Mouse (Mus musculus): ENCODE measurements around the gene Trib3.
A peak's percentile ranks its signal among the peaks of the same experiment; 100 is the strongest.
"Not testable (repeated sequence)": the region's sequence is repeated elsewhere in the genome, so short reads cannot be mapped to it uniquely, and the experiment has no call there.

Trib3 gene

DNA sequence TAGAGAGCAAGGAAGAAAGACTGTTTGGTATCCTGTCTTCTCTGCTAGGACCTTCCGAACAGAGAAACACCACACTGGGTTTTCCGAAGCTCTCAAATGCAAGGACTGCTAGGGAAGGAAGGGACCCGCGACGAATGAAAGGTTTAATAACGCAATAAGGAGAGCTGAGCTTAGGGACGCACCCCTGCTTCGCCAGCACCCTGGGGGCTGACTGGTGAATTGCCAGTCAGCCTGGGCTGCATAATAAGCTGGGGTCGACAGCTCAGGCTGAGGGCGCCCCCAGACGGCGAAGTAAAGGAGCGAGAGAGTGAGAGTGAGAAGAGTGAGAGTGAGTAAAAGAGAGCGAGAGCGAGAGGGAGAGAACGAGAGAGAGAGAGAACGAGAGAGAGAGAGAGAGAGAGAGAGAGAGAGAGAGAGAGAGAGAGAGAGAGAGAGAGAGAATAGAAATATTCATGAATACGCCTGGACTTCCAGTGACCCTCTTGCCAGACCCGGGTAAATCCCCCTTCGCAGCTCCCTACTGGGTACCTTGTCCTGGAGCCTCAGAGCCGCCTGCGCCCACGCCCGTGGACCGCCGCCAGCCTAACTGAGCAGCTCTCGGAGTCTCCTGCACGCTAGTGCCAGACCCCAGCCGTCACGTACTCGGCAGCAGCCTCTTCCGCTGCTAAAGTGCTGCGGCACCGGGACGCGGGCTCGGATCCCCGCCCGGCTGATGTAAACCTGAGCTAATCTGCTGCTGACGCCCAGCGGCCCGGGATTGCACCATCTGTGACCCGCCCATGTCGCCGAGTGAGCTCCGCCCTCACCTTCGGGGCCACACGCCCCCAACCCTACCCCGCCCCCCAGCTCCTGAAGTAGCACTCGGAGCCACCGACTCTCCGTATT is at the start of gene Trib3:
TSS of gene Trib3 (minus strand) at position 704 of the 885 bp plus-strand sequence.
- DNase-seq (ENCODE audit: inconsistent ontology term) = peak; percentile 80

DNA sequence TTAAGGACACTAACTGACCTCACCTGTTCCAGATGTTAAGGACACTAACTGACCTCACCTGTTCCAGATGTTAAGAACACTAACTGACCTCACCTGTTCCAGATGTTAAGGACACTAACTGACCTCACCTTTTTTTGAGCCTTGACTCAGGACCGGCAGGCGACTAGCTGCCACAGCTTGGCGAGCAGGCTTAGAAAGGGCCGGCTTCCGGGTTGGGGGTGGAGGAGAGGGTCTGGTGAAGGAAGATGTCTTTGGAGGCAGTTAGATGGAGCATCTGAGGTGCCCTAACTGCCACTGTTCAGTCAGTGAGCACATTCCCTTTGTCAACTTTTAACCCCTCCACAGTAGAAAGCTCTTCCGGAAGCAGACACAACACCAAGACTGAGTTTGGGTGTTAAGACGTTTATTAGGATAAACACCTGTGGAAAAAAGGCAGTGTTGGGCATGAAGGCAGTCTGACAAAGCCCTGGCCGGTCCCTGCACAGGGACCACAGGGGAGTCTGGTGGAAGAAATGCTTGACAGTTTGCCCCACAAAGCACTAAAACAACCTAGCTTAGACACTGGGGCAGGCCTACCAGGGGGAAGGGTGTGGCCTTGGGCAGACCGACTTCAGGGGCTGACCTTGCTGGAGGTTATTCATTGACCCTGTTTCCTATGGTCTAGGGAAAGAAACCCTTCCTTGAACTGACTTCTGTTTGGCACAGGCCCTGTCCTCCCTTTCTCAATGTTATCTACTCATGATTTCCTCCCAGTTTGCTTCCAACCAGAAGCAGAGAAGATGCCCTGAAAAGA is 49.6 kb upstream of the Trib3 start:
- DNase-seq (ENCODE audit: inconsistent ontology term) = no peak

DNA sequence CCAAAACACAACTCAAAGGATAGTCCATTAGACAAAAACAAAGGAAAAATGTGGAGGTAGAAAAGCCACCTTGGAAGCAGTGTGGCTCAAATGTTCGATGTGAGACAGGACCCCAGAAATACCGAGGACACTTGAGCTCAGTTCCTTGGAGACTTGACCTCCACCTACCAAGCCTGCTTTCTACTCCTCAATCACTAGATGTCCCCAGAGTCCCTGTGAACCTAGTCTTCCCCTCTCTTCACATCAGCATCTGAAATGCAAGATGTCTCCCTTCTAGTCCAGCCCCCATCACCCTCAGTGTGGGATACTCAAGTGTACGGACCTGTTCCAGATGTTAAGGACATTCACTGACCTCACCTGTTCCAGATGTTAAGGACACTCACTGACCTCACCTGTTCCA is 49.0 kb upstream of the Trib3 start:
- DNase-seq (ENCODE audit: inconsistent ontology term) = peak; percentile 53

DNA sequence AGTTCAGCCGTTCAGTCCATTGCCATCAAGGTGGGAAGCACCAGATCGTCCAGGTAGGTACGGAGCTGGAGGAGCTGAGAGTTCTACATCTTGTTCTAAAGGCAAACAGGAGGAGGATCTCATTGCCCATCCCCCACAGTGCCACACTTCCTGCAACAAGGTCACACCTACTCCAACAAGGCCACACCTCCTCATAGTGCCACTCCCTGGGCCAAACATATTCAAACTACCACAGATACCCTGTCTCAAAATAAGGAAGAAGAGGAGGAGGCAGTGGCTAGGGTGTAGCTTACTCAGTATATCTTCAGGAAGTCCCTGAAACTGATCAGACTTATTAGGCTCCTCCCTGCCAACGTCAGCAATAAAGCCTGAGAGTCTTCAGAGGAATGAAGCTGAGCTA is 40.4 kb upstream of the Trib3 start:
- DNase-seq (ENCODE audit: inconsistent ontology term) = no peak

DNA sequence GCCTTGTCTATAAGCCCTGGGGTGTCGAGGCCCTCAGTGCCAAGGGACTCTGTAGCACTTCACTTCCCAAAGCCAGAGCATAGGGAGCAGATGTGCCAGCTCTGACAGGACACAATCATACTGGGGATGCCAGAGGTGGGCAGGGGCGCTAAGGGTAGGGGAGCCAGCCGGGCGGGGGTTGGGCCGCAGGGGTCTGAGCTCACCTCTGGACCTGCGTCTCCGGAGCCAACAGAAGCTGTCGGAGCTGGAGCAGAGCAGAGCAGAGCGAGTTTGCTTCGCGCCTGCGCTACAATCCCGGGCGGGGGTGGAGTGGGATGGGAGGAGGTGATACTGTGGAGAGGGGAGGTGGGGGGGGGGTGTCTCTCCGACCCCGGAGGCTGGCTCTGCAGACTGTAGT is 32.5 kb upstream of the Trib3 start, which contains the start of gene Nrsn2:
TSS of gene Nrsn2 (minus strand) at position 294 of the 397 bp plus-strand sequence.
- DNase-seq (ENCODE audit: inconsistent ontology term) = no peak

DNA sequence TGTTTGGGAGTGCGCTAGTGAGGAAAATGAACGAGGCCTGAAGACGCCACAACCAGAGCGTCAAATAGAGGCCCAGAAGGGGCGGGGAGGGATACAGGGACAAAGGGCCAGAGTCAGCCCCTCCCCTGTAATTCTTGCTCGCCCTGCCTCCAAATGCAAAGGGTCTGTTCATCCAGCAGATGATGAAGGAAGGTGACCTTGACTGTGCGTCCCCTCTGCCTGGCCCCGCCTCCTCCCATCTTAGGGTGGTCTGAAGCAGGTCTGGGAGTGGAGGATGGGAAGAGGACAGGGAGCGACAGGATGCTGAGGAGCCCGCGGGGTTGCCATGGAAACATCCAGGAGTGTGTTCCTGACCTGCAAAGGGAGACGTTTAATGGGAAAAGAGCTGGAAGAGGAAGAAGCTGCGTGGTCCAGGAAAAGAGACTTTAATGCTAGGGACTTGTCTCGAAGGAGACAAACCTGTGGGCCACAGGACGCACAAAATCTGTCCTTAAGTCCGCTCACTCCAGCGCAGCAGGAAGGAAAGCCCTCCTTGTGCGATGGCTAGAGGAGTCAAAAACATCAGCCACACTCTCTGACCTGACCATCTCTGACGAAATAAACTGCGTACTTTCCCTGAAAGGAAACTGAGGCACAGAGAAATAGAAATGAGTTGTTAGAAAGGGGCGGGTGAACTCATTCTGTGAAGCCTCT is 32.0 kb upstream of the Trib3 start:
- DNase-seq (ENCODE audit: inconsistent ontology term) = no peak

DNA sequence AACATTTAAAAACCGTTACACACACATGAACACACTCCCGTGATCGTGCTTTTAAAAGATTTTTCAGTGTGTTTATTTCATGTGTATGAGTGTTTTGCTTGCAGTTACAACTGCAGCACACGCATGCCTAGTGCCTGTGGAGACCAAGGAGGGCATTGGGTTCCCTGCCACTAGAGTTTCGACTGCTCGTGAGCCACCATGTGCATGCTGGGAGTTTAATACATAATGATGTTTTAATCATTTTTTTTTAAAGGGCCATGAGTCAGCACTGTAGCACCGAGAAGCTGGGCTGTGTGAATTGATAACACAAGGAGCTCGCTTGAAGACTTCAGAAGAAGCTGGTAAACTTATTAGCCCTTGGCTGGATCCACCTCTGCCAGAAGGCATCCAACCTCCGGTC is 29.7 kb upstream of the Trib3 start:
- DNase-seq (ENCODE audit: inconsistent ontology term) = no peak

DNA sequence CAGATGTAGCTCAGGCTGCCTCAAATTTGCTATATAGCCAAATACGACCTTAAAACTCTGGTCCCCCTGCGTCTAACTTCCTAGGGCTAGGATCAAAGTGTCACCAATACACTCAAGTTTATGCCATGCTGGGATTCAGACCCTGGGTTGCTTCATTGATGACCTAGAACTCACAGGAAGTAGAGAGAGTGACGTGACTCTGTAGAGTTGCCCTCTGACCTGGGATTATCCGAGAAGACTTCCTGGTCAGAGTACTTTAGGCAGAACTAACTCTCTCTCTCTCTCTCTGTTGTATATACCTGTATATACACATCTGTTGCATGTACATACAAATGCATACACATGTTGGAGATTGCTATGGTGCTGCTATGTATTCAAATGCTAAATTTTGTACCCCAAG is 28.8 kb upstream of the Trib3 start:
- DNase-seq (ENCODE audit: inconsistent ontology term) = no peak

DNA sequence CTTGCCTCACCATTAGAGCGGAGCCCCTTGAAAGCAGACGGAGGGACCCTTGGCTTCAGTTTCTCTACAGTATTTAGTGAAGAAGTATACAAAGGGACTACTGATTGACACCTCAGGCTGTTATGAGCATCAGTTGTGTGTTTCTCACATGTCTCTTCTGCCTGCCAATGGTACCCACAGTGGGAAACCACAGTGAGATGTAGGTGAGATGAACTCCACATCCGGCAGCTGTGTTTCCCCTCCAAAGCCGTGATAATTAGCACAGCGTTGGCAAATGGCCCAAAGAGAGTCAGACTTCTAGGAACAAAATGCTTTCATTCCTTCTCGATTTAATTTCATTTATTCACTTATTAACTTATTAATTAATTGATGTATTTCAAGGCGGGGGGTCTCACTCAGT is 28.3 kb upstream of the Trib3 start:
- DNase-seq (ENCODE audit: inconsistent ontology term) = no peak

DNA sequence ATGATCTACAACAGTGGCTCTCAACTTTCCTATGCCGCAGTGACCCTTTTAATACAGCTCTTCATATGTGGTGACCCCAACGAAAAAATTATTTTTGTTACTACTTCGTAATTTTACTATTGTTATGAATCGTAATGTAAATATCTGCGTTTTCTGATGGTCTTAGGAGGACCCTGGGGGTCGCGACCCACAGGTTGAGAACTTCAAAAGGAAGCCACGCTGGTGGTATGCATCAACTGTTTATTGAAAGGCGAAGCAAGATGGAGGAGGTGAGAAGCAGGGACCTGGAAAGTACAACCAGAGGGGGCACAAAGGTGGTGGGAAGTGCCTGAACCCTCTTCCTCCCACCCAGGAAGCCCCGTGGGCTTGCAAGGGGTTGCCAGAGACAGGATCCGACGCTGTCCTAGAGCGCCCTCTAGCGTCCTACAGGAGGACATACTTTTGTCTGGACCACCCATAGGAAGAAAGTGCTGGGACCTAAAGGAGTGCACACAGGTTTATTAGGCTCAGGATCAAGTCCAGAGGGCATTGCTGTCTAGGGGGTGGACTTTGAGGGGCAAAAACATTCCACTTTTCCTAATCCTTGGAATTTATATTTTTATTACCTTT is 24.8 kb upstream of the Trib3 start:
- peak; percentile 58 for DNase-seq (ENCODE audit: inconsistent ontology term)

DNA sequence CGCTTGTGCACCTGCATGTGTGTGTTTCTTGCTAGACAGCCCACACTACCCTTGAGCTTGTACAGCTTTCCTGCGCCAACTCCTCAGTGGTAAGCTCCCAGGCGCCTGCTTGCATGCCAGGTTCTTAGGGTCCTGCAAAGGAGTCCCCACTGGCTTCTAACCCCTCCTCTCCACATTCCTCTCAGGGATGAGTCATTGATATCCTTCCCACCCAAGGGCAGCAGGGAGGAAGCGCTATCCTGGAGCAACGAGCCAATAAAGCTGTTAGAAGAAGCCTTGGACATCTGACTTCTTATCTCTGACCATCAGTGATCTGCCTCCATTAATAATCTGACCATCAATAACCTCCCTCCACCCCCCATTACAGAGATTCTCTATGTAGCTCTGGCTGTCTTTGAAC is 24.1 kb upstream of the Trib3 start:
- DNase-seq (ENCODE audit: inconsistent ontology term) = no peak

DNA sequence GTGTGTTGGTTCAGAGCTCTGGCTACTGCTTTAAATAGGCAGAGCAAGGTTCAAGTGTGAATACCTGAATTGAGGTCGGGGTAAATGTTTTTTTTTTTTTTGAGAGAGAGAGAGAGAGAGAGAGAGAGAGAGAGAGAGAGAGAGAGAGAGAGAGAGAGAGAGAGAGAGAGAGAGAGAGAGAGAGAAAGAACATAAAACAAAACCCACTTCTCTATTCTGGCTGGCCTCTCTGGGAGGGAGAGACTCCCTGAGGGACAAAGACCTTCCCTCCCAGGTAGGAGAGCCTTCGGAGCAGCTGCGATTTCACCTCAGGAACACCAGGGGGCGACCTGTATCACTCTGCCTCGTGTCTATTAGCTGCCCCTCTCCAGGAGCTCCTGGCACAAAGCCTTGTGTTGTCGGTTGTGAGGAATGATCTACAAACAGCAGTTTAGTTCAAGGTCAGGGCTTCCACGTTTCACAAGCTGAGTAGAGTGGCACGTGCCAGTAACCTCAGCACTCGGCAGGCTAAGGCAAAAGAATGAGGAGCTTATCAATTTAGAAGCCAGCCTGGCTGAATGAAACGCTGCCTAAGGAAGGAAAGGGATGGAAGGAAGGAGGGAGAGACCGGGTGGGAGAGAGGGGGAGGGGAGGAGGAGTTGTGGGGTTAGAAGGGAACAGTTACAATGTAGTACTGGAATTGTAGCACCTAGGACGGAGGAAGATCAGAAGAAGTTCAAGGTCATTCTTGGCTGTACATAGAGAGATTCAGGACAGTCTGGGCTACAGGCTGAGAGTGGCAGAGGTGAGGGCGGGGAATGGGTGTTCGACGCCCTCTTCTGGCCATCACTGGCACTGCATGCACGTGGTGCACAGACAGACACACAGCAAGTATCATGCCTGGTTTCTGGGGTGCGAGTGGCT is 19.7 kb upstream of the Trib3 start:
- peak; percentile 84 for DNase-seq (ENCODE audit: inconsistent ontology term)

DNA sequence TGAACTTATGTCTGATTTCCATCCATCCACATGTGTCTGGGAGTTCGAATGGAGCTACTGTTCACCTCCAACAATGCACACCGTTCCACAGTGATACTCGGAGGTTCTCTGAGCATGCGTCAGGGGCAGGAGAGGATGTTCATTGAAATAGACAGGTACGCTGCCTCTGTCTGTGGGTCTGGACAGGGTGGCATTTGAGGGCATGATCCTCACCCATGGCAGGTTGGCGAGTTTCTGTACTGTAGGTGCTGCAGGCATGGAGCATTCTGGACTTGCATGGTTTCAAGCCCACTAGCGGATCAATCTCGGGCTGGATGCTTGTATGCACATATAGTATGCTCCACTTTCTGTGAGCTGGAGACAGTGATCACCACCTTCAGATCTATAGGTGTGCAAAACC is 17.4 kb upstream of the Trib3 start:
- DNase-seq (ENCODE audit: inconsistent ontology term) = no peak

DNA sequence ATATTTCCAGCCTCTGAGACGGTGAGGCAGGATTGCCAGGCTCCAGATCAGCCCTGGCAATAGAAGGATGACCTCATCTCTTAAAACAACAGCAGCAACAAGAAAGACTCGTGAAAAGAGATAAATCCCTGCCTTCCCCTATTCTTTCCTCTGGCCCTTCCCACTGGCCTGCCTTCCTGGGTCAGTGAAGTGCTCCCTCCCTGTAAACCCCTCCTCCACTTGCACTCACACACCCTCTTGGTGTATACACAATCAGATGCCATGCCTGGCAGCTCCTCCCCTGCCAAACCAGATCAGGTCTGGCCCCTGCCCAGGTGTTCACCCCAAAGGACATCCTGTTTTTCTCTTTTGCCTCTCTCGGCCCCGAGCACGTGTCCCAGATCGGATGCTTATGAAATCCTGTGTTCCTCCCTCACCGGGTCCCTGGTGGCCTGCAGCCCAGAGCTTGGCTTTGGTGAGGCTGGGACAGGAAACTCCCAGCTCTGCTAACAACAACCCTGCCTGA is 16.5 kb upstream of the Trib3 start:
- no peak for DNase-seq (ENCODE audit: inconsistent ontology term)

DNA sequence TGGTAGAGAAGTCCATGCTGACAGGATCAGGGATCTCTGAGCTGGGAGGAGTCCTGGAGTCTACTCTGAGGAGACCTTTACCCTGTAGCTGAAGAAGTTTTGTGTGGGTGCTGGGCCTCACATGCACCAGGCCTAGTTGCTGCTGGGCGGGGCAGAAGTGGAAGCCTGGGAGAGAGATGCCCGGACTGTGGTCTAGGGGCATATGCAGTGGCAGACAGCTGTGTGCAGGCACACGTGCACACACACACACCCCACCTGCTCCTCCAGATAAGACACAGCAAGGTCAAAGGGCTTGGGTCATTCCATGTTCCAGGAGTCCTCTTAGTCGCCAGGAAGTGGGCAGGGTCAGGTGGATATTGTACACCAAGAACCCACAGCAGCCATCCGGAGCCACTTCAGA is 15.8 kb upstream of the Trib3 start:
- no peak for DNase-seq (ENCODE audit: inconsistent ontology term)

DNA sequence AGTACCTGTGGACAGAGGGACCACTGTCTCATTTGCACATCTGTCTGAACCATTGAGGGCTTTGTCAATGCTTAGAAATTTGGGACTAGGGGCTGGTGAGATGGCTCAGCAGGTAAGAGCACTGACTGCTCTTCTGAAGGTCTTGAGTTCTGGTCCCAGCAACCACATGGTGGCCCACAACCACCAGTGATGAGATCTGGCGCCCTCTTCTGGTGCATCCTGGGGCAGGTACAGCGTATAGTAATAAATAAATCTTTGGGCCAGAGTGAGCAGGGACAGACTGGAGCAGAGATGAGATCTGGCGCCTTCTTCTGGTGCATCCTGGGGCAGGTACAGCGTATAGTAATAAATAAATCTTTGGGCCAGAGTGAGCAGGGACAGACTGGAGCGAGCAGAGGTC is 15.1 kb upstream of the Trib3 start:
- not testable (repeated sequence) for DNase-seq (ENCODE audit: inconsistent ontology term)

DNA sequence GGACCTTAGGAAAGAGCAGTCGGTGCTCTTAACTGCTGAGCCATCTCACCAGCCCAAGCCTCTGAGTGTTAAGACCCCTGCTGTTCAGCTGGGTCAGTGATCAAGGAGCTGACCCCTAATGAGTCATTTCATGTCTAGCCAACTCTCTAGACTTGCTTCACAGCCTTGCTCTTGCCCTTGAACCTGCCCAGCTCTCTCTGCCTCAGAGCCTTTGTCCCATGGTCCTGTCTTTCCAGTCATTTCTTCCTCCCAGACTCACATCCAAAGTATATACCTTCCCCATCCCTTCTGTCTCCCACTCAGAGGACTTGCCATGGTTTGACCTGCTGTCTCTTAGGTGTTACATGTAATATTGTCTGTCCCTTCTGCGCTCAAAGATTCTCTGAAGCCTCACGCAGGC is 13.4 kb upstream of the Trib3 start:
- no peak for DNase-seq (ENCODE audit: inconsistent ontology term)

DNA sequence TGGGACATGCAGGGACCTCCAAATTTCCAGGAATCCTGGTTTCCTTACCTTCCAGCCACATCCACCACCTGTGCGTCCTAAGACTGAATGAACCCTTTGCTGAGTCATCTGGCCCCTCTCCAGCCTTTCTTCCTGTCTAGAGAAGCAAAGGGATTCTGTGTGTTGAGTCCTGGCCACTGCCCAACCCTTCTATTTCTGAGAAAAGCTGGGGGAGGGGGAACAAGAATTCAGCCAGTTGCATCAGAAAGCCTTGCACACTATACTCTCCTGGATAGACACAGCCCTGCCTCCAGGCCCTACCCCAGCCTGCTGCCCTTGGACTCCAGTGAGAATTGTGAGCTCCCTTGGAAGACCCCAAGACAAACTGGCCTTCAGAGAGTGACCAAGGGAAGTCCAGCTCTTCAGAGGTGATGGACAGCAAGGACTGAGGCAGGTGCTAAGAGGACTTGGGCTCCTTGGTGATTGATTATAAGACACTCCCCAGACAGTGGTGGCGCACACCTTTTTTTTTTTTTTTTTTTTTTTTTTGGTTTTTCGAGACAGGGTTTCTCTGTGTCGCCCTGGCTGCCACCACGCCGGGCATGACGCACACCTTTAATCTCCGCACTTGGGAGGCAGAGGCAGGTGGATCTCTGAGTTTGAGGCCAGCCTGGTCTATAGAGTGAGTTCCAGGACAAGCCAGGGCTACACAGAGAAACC is 6.2 kb upstream of the Trib3 start:
- peak; percentile 88 for DNase-seq (ENCODE audit: inconsistent ontology term)

DNA sequence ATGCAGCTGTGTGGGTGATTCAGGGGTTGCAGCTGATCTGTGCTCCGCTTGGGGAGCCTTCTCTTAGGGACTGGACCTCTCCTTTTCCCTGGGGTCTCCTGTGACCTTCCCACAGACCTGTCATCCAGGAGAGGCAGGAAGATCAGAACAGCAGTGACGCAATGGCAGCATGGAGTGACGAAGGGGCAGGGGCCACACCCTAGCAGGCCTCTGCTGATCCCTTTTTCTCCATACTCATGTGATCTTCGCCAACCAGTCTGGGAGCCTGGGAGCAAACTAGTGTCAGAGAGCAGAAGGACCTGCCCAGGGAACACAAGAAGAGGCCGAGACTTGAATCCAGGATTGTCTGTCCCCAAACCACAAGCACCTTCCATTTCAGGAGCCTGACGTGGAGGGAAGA is 5.4 kb upstream of the Trib3 start:
- no peak for DNase-seq (ENCODE audit: inconsistent ontology term)

DNA sequence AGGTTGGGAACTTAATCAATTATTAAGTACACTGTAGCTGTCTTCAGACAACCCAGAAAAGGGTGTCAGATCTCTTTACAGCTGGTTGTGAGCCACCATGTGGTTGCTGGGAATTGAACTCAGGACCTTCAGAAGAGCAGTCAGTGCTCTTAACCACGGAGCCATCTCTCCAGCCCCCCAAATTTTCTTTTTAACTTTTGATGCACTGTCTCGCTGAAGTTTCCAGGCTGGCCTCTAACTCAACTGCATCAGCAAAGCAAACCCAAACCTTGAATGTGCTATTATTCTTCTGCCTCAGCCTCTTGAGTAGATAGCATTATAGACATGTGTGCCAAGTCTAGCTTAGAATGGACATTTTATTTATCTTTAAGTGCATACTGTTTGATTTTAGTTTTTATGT is 3.9 kb upstream of the Trib3 start:
- no peak for DNase-seq (ENCODE audit: inconsistent ontology term)
